Mouse (Mus musculus) CH12.LX (cell line): ENCODE measurements at regions not wholly inside any gene's neighbourhood (a gene's known extent, or its start where the extent isn't known, plus 50 kb on each side); places are given as distances from the start of the nearest gene placed in this dataset.

ENCODE experiments used
- DNase-seq: peaks from one replicate; pipeline ENCODE4 v3.0.0-alpha.2; 2013; ENCODE audit errors: extremely low read depth
- H3K27ac ChIP-seq: 2 replicates; pipeline ENCODE4 v1.5.1; 2012; ENCODE audit warnings: low read depth, mild to moderate bottlenecking, control low read depth, moderate library complexity; ENCODE audit not compliant: insufficient read depth
- H3K27me3 ChIP-seq: replicated peaks from 2 replicates; pipeline ENCODE3; 2012; ENCODE audit warnings: inconsistent platforms
- H3K36me3 ChIP-seq, 2 experiments: replicated peaks in 1 of 2; 2 replicates each; pipeline versions ENCODE3 to v1.6.1; 2012; ENCODE audit warnings: inconsistent platforms in 1 of 2, low read length in 1 of 2, mild to moderate bottlenecking in 1 of 2, mixed read lengths in 1 of 2, moderate library complexity in 1 of 2; ENCODE audit not compliant: control insufficient read depth in 1 of 2, insufficient read depth in 1 of 2
- H3K4me1 ChIP-seq, 2 experiments: 2 replicates each; pipeline ENCODE4 v1.6.1; 2012; ENCODE audit warnings: inconsistent platforms in 1 of 2, moderate library complexity in 1 of 2; ENCODE audit not compliant: insufficient read depth in 2 of 2, control insufficient read depth in 1 of 2
- H3K4me2 ChIP-seq: 2 replicates; pipeline ENCODE4 v1.6.1; 2012; ENCODE audit warnings: low read depth, mild to moderate bottlenecking, control low read depth; ENCODE audit not compliant: poor library complexity, insufficient read depth, severe bottlenecking
- H3K4me3 ChIP-seq, 3 experiments: fragments of 150-350 bp in 1 of 3; sonication (generic) in 1 of 3; replicated peaks in 1 of 3; 2 replicates each; pipeline versions ENCODE3 to v1.5.1; 2011 to 2012; ENCODE audit warnings: low read depth in 2 of 3, low read length in 2 of 3, mild to moderate bottlenecking in 2 of 3, moderate library complexity in 2 of 3, control low read depth in 1 of 3, improper control_type of control experiment in 1 of 3, inconsistent platforms in 1 of 3, mixed read lengths in 1 of 3; ENCODE audit not compliant: poor library complexity in 1 of 3
- H3K79me2 ChIP-seq: replicated peaks from 2 replicates; pipeline ENCODE4 v1.6.1; 2012; ENCODE audit warnings: mild to moderate bottlenecking, moderate library complexity; ENCODE audit not compliant: control insufficient read depth, poor library complexity, insufficient read depth, severe bottlenecking; ENCODE audit errors: extremely low read depth
- H3K9ac ChIP-seq: 2 replicates; pipeline ENCODE4 v1.6.1; 2012; ENCODE audit warnings: low read depth, mild to moderate bottlenecking, control low read depth, moderate library complexity; ENCODE audit not compliant: insufficient read depth
- H3K9me3 ChIP-seq: replicated peaks from 2 replicates; pipeline ENCODE3; 2012; ENCODE audit warnings: low read length, inconsistent platforms, mixed read lengths
- CHD2 ChIP-seq: IDR thresholded peaks from 2 replicates; pipeline ENCODE4 v1.6.1; 2011; ENCODE audit warnings: low read length, improper control_type of control experiment
- E2F4 ChIP-seq: IDR thresholded peaks from 2 replicates; pipeline ENCODE4 v1.6.1; 2011; ENCODE audit warnings: low read depth, low read length, improper control_type of control experiment; ENCODE audit not compliant: insufficient replicate concordance
- EP300 ChIP-seq: IDR thresholded peaks from 2 replicates; pipeline ENCODE4 v1.6.1; 2011; ENCODE audit warnings: low read length, improper control_type of control experiment
- ETS1 ChIP-seq: conservative IDR thresholded peaks from 2 replicates; pipeline ENCODE4 v1.6.1; 2012; ENCODE audit warnings: low read depth, mild to moderate bottlenecking, inconsistent platforms, low read length, improper control_type of control experiment, moderate library complexity
- GABPA ChIP-seq: IDR thresholded peaks from 2 replicates; pipeline ENCODE4 v1.6.1; 2012; ENCODE audit warnings: low read depth, low read length, improper control_type of control experiment, inconsistent platforms; ENCODE audit not compliant: insufficient replicate concordance
- IRF4 ChIP-seq: IDR thresholded peaks from 2 replicates; pipeline ENCODE4 v1.6.1; 2014; ENCODE audit warnings: low read depth, mild to moderate bottlenecking, inconsistent platforms, low read length, improper control_type of control experiment
- JUN ChIP-seq: IDR thresholded peaks from 2 replicates; pipeline ENCODE4 v1.6.1; 2011; ENCODE audit warnings: low read depth, mild to moderate bottlenecking, low read length, improper control_type of control experiment, moderate library complexity; ENCODE audit not compliant: insufficient read depth
- KAT2A ChIP-seq: IDR thresholded peaks from 2 replicates; pipeline ENCODE4 v1.6.1; 2012; ENCODE audit warnings: low read length, improper control_type of control experiment, inconsistent platforms; ENCODE audit not compliant: insufficient replicate concordance
- MAFK ChIP-seq: IDR thresholded peaks from 2 replicates; pipeline ENCODE4 v1.6.1; 2011; ENCODE audit warnings: low read length, improper control_type of control experiment; ENCODE audit not compliant: insufficient replicate concordance
- MAX ChIP-seq: IDR thresholded peaks from 2 replicates; pipeline ENCODE4 v1.6.1; 2011; ENCODE audit warnings: low read length, improper control_type of control experiment
- MEF2A ChIP-seq: IDR thresholded peaks from 2 replicates; pipeline ENCODE4 v1.6.1; 2014; ENCODE audit warnings: low read depth, mild to moderate bottlenecking, inconsistent platforms, low read length, improper control_type of control experiment, borderline replicate concordance
- MYC ChIP-seq: IDR thresholded peaks from 2 replicates; pipeline ENCODE4 v1.6.1; 2011; ENCODE audit warnings: low read depth, mild to moderate bottlenecking, improper control_type of control experiment, low read length
- NELFE ChIP-seq: IDR thresholded peaks from 2 replicates; pipeline ENCODE4 v1.6.1; 2011; ENCODE audit warnings: low read depth, low read length, improper control_type of control experiment
- POLR2AphosphoS2 ChIP-seq: IDR thresholded peaks from 2 replicates; pipeline ENCODE4 v1.6.1; 2011; ENCODE audit warnings: low read depth, low read length, improper control_type of control experiment
- RAD21 ChIP-seq: IDR thresholded peaks from 2 replicates; pipeline ENCODE4 v1.6.1; 2011; ENCODE audit warnings: low read depth, mild to moderate bottlenecking, low read length, improper control_type of control experiment, moderate library complexity
- SMC3 ChIP-seq: IDR thresholded peaks from 2 replicates; pipeline ENCODE4 v1.6.1; 2011; ENCODE audit warnings: low read depth, low read length, improper control_type of control experiment
- USF1 ChIP-seq: IDR thresholded peaks from 2 replicates; pipeline ENCODE4 v1.6.1; 2014; ENCODE audit warnings: low read depth, mild to moderate bottlenecking, inconsistent platforms, low read length, improper control_type of control experiment
- USF2 ChIP-seq: conservative IDR thresholded peaks from 2 replicates; pipeline ENCODE4 v1.6.1; 2011; ENCODE audit warnings: low read depth, low read length, improper control_type of control experiment
- ZC3H11A ChIP-seq: IDR thresholded peaks from 2 replicates; pipeline ENCODE4 v1.6.1; 2012; ENCODE audit warnings: low read depth, mild to moderate bottlenecking, inconsistent platforms, low read length, improper control_type of control experiment
- ZMIZ1 ChIP-seq: IDR thresholded peaks from 2 replicates; pipeline ENCODE4 v1.6.1; 2012; ENCODE audit warnings: low read depth, mild to moderate bottlenecking, inconsistent platforms, low read length, improper control_type of control experiment
- dilution Hi-C: fragments of 300-500 bp; cut with MboI; formaldehyde crosslinking; loops from 2 replicates; pipeline ENCODE4 v1.14.3; 2020; ENCODE audit warnings: low sequenced_read_pairs; ENCODE audit not compliant: extremely low pct_unique_long_range_greater_than_20kb, extremely low pct_ligation_motif_present
- in situ Hi-C: fragments of 300-500 bp; cut with MboI; formaldehyde crosslinking; loops from 3 replicates; pipeline ENCODE4 v1.14.3; 2019; ENCODE audit warnings: low sequenced_read_pairs, low pct_ligation_motif_present, low pct_unique_long_range_greater_than_20kb, mixed read lengths

- dilution Hi-C loops: no loop called here
- Histone ChIP-seq H3K9ac (no peak overlapping the region), H3K4me1 (peaks cover 2 to 5% of the 10 kb centered on the region in 2 experiments; a peak in 2 of 4 replicates), H3K9me3 (no peaks in the 10 kb centered on the region), H3K36me3 (no peaks in the 10 kb centered on the region), H3K4me3 (no peak overlapping the region), H3K27ac (no peak overlapping the region), H3K27me3 (no peaks in the 10 kb centered on the region), H3K4me2 (no peak overlapping the region), H3K79me2 (no peaks in the 10 kb centered on the region)
- no peak for TF ChIP-seq RAD21
- no peak for TF ChIP-seq GABPA
- no peak for TF ChIP-seq USF1
- no peak for TF ChIP-seq POLR2AphosphoS2
- no peak for TF ChIP-seq EP300
- TF ChIP-seq ETS1: no peak
- TF ChIP-seq E2F4: no peak
- no peak for TF ChIP-seq CHD2
- no peak for TF ChIP-seq MYC
- TF ChIP-seq MAFK: no peak
- TF ChIP-seq NELFE: no peak
- no peak for TF ChIP-seq KAT2A
- TF ChIP-seq ZC3H11A: no peak
- no peak for TF ChIP-seq ZMIZ1
- no peak for TF ChIP-seq USF2
- TF ChIP-seq MAX: no peak
- no peak for TF ChIP-seq MEF2A
- no peak for TF ChIP-seq IRF4
- DNase-seq: no peak
- in situ Hi-C loops: no loop called here
Observed at GRCm38 (mm10) chr1:57080306-57080705, 101.9 kb upstream of the Satb2 start.

- H3K4me2 ChIP-seq: no peak overlapping the region
- no peaks in the 10 kb centered on the region for H3K9me3 ChIP-seq
- no peak for DNase-seq
- peaks cover 3 to 4% of the 10 kb centered on the region in 2 experiments; a peak in 2 of 4 replicates for H3K4me1 ChIP-seq
- no peaks in the 10 kb centered on the region for H3K36me3 ChIP-seq
- no peak overlapping the region for H3K27ac ChIP-seq
- no peak for TF ChIP-seq JUN
- TF ChIP-seq SMC3: no peak
- TF ChIP-seq, all 38 proteins: peak for 0
- H3K4me3 ChIP-seq: no peak overlapping the region
- dilution Hi-C loops (no loop called here), in situ Hi-C loops (no loop called here)
- no peak overlapping the region for H3K9ac ChIP-seq
- no peaks in the 10 kb centered on the region for H3K27me3 ChIP-seq
- no peaks in the 10 kb centered on the region for H3K79me2 ChIP-seq
Observed at GRCm38 (mm10) chr1:57083134-57083533, 104.7 kb upstream of the Satb2 start.
